Mouse (Mus musculus): ENCODE measurements at regions not wholly inside any gene's neighbourhood (a gene's known extent, or its start where the extent isn't known, plus 50 kb on each side); places are given as distances from the start of the nearest gene placed in this dataset.

- Histone ChIP-seq H3K36me3 (replicated peaks) (no peaks in the 10 kb centered on the region), H3K4me1 (ENCODE audit: insufficient read depth, low read depth, low read length) (no peaks in the 10 kb centered on the region), H3K4me3 (ENCODE audit: low read depth, low read length) (no peak overlapping the region), H3K27me3 (ENCODE audit: insufficient read depth, low read length) (peaks cover 26% of the 10 kb centered on the region), H3K9me3 (replicated peaks) (no peaks in the 10 kb centered on the region)
- DNase-seq (ENCODE audit: low spot score) (no peak), ATAC-seq (ENCODE audit: extremely low read depth, insufficient number of reproducible peaks, low FRiP score, poor library complexity, severe bottlenecking) (no peak)
- TF ChIP-seq POLR2AphosphoS5 (IDR thresholded peaks at IDR 0.05; ENCODE audit: insufficient replicate concordance, low read depth, low read length) (no peak), TAL1 (conservative IDR thresholded peaks at IDR 0.05; ENCODE audit: low read depth, low read length) (no peak), GATA1 (IDR thresholded peaks at IDR 0.05; ENCODE audit: borderline replicate concordance, low read length) (no peak), GATA2 (IDR thresholded peaks at IDR 0.05; ENCODE audit: borderline replicate concordance, low read depth, low read length) (no peak), CTCF (IDR thresholded peaks at IDR 0.05; ENCODE audit: low read depth, low read length) (no peak)
Measured at GRCm38 (mm10) chr13:111977769-111978674, 169.2 kb upstream of the Map3k1 start.

GRCm38 (mm10) chr13:111978675-111979020 is 169.9 kb upstream of the Map3k1 start:
- ATAC-seq (ENCODE audit: extremely low read depth, insufficient number of reproducible peaks, low FRiP score, poor library complexity, severe bottlenecking) (no peak), DNase-seq (ENCODE audit: low spot score) (no peak)
- no peak for TF ChIP-seq POLR2AphosphoS5 (IDR thresholded peaks at IDR 0.05; ENCODE audit: insufficient replicate concordance, low read depth, low read length)
- no peak for TF ChIP-seq GATA1 (IDR thresholded peaks at IDR 0.05; ENCODE audit: borderline replicate concordance, low read length)
- TF ChIP-seq TAL1 (conservative IDR thresholded peaks at IDR 0.05; ENCODE audit: low read depth, low read length), result no peak
- no peak for TF ChIP-seq GATA2 (IDR thresholded peaks at IDR 0.05; ENCODE audit: borderline replicate concordance, low read depth, low read length)
- no peak for TF ChIP-seq CTCF (IDR thresholded peaks at IDR 0.05; ENCODE audit: low read depth, low read length)
- Histone ChIP-seq H3K36me3 (replicated peaks) (no peaks in the 10 kb centered on the region), H3K9me3 (replicated peaks) (no peaks in the 10 kb centered on the region), H3K27me3 (ENCODE audit: insufficient read depth, low read length) (peaks cover 29% of the 10 kb centered on the region), H3K4me3 (ENCODE audit: low read depth, low read length) (no peak overlapping the region), H3K4me1 (ENCODE audit: insufficient read depth, low read depth, low read length) (no peaks in the 10 kb centered on the region)

- Histone ChIP-seq H3K27me3 (ENCODE audit: insufficient read depth, low read length) (peaks cover 25% of the 10 kb centered on the region), H3K4me3 (ENCODE audit: low read depth, low read length) (no peak overlapping the region), H3K9me3 (replicated peaks) (no peaks in the 10 kb centered on the region), H3K36me3 (replicated peaks) (no peaks in the 10 kb centered on the region), H3K4me1 (ENCODE audit: insufficient read depth, low read depth, low read length) (no peaks in the 10 kb centered on the region)
- TF ChIP-seq GATA2 (IDR thresholded peaks at IDR 0.05; ENCODE audit: borderline replicate concordance, low read depth, low read length), result no peak
- TF ChIP-seq GATA1 (IDR thresholded peaks at IDR 0.05; ENCODE audit: borderline replicate concordance, low read length), result no peak
- no peak for TF ChIP-seq TAL1 (conservative IDR thresholded peaks at IDR 0.05; ENCODE audit: low read depth, low read length)
- TF ChIP-seq CTCF (IDR thresholded peaks at IDR 0.05; ENCODE audit: low read depth, low read length), result no peak
- TF ChIP-seq POLR2AphosphoS5 (IDR thresholded peaks at IDR 0.05; ENCODE audit: insufficient replicate concordance, low read depth, low read length), result no peak
- ATAC-seq (ENCODE audit: extremely low read depth, insufficient number of reproducible peaks, low FRiP score, poor library complexity, severe bottlenecking) (no peak), DNase-seq (ENCODE audit: low spot score) (no peak)
Measured at GRCm38 (mm10) chr13:111979428-111980204, 170.8 kb upstream of the Map3k1 start.

- DNase-seq (ENCODE audit: low spot score) (no peak), ATAC-seq (ENCODE audit: extremely low read depth, insufficient number of reproducible peaks, low FRiP score, poor library complexity, severe bottlenecking) (no peak)
- TF ChIP-seq POLR2AphosphoS5 (IDR thresholded peaks at IDR 0.05; ENCODE audit: insufficient replicate concordance, low read depth, low read length), result no peak
- no peak for TF ChIP-seq GATA2 (IDR thresholded peaks at IDR 0.05; ENCODE audit: borderline replicate concordance, low read depth, low read length)
- TF ChIP-seq TAL1 (conservative IDR thresholded peaks at IDR 0.05; ENCODE audit: low read depth, low read length), result no peak
- TF ChIP-seq GATA1 (IDR thresholded peaks at IDR 0.05; ENCODE audit: borderline replicate concordance, low read length), result no peak
- no peak for TF ChIP-seq CTCF (IDR thresholded peaks at IDR 0.05; ENCODE audit: low read depth, low read length)
- no peak overlapping the region for H3K4me3 ChIP-seq (ENCODE audit: low read depth, low read length)
- H3K4me1 ChIP-seq (ENCODE audit: insufficient read depth, low read depth, low read length), result no peaks in the 10 kb centered on the region
- no peaks in the 10 kb centered on the region for H3K9me3 ChIP-seq (replicated peaks)
- H3K27me3 ChIP-seq (ENCODE audit: insufficient read depth, low read length), result peaks cover 25% of the 10 kb centered on the region
- no peaks in the 10 kb centered on the region for H3K36me3 ChIP-seq (replicated peaks)
Measured at GRCm38 (mm10) chr13:111980205-111980595, 171.4 kb upstream of the Map3k1 start.

- DNase-seq (ENCODE audit: low spot score), result no peak
- Histone ChIP-seq H3K4me3 (ENCODE audit: low read depth, low read length) (no peak overlapping the region), H3K9me3 (replicated peaks) (no peaks in the 10 kb centered on the region), H3K27me3 (ENCODE audit: insufficient read depth, low read length) (peaks cover 28% of the 10 kb centered on the region), H3K36me3 (replicated peaks) (no peaks in the 10 kb centered on the region), H3K4me1 (ENCODE audit: insufficient read depth, low read depth, low read length) (no peaks in the 10 kb centered on the region)
- no peak for ATAC-seq (ENCODE audit: extremely low read depth, insufficient number of reproducible peaks, low FRiP score, poor library complexity, severe bottlenecking)
- TF ChIP-seq GATA1 (IDR thresholded peaks at IDR 0.05; ENCODE audit: borderline replicate concordance, low read length), result no peak
- no peak for TF ChIP-seq CTCF (IDR thresholded peaks at IDR 0.05; ENCODE audit: low read depth, low read length)
- TF ChIP-seq GATA2 (IDR thresholded peaks at IDR 0.05; ENCODE audit: borderline replicate concordance, low read depth, low read length), result no peak
- no peak for TF ChIP-seq POLR2AphosphoS5 (IDR thresholded peaks at IDR 0.05; ENCODE audit: insufficient replicate concordance, low read depth, low read length)
- TF ChIP-seq TAL1 (conservative IDR thresholded peaks at IDR 0.05; ENCODE audit: low read depth, low read length), result no peak
Measured at GRCm38 (mm10) chr13:111981103-111981502, 172.3 kb upstream of the Map3k1 start.

Data from G1E (cell line).